Mouse (Mus musculus): ENCODE measurements around the gene Pxdn. TPM values are rescaled to one million over a fixed set of nuclear protein-coding genes. Genes with fewer than 3 reads are reported as not detected.

The Pxdn gene
- polyA plus RNA-seq, 1 experiment from 2014 or later, result 117 TPM

GRCm38 (mm10) chr12:30054761-30055540 is 117.5 kb downstream of the Pxdn start:
- H3K27ac ChIP-seq (ENCODE audit: low read length), result no peak overlapping the region
- 79% methylated on average over 11 of the region's 11 CpGs for WGBS
- no peaks in the 10 kb centered on the region for H3K4me1 ChIP-seq (ENCODE audit: control insufficient read depth, insufficient read depth, low read length)
- no peaks in the 10 kb centered on the region for H3K27me3 ChIP-seq (ENCODE audit: control insufficient read depth, insufficient read depth, low read length)
- H3K9ac ChIP-seq (replicated peaks; ENCODE audit: low read depth, low read length), result no peak overlapping the region
- no peak for ATAC-seq (ENCODE audit: insufficient number of reproducible peaks, insufficient read depth, low FRiP score, low read depth)
- H3K9me3 ChIP-seq (ENCODE audit: control insufficient read depth, low read depth, low read length), result no peaks in the 10 kb centered on the region
- H3K4me3 ChIP-seq (ENCODE audit: low read depth, low read length), result no peak overlapping the region
- no peak overlapping the region for H3K4me2 ChIP-seq (replicated peaks; ENCODE audit: low read depth, low read length)
- no peaks in the 10 kb centered on the region for H3K36me3 ChIP-seq (ENCODE audit: control insufficient read depth, insufficient read depth, low read length)

GRCm38 (mm10) chr12:30058044-30058443 is 120.6 kb downstream of the Pxdn start:
- Histone ChIP-seq H3K9me3 (ENCODE audit: control insufficient read depth, low read depth, low read length) (no peaks in the 10 kb centered on the region), H3K36me3 (ENCODE audit: control insufficient read depth, insufficient read depth, low read length) (no peaks in the 10 kb centered on the region), H3K27me3 (ENCODE audit: control insufficient read depth, insufficient read depth, low read length) (no peaks in the 10 kb centered on the region), H3K4me2 (replicated peaks; ENCODE audit: low read depth, low read length) (no peak overlapping the region), H3K9ac (replicated peaks; ENCODE audit: low read depth, low read length) (no peak overlapping the region), H3K4me1 (ENCODE audit: control insufficient read depth, insufficient read depth, low read length) (no peaks in the 10 kb centered on the region), H3K27ac (ENCODE audit: low read length) (no peak overlapping the region), H3K4me3 (ENCODE audit: low read depth, low read length) (no peak overlapping the region)
- no peak for ATAC-seq (ENCODE audit: insufficient number of reproducible peaks, insufficient read depth, low FRiP score, low read depth)
- 50% methylated on average over 6 of the region's 6 CpGs for WGBS

- no peak overlapping the region for H3K4me2 ChIP-seq (replicated peaks; ENCODE audit: low read depth, low read length)
- H3K9me3 ChIP-seq (ENCODE audit: control insufficient read depth, low read depth, low read length), result no peaks in the 10 kb centered on the region
- H3K27me3 ChIP-seq (ENCODE audit: control insufficient read depth, insufficient read depth, low read length), result no peaks in the 10 kb centered on the region
- WGBS, result 17% methylated on average over 1 of the region's 1 CpGs
- H3K9ac ChIP-seq (replicated peaks; ENCODE audit: low read depth, low read length), result no peak overlapping the region
- no peaks in the 10 kb centered on the region for H3K4me1 ChIP-seq (ENCODE audit: control insufficient read depth, insufficient read depth, low read length)
- no peak for ATAC-seq (ENCODE audit: insufficient number of reproducible peaks, insufficient read depth, low FRiP score, low read depth)
- no peak overlapping the region for H3K4me3 ChIP-seq (ENCODE audit: low read depth, low read length)
- no peak overlapping the region for H3K27ac ChIP-seq (ENCODE audit: low read length)
- H3K36me3 ChIP-seq (ENCODE audit: control insufficient read depth, insufficient read depth, low read length), result no peaks in the 10 kb centered on the region
These were observed 124.2 kb downstream of the Pxdn start for GRCm38 (mm10) chr12:30061503-30062117.

- no peaks in the 10 kb centered on the region for H3K27me3 ChIP-seq (ENCODE audit: control insufficient read depth, insufficient read depth, low read length)
- no peak overlapping the region for H3K4me3 ChIP-seq (ENCODE audit: low read depth, low read length)
- H3K4me2 ChIP-seq (replicated peaks; ENCODE audit: low read depth, low read length), result no peak overlapping the region
- H3K36me3 ChIP-seq (ENCODE audit: control insufficient read depth, insufficient read depth, low read length), result no peaks in the 10 kb centered on the region
- no peaks in the 10 kb centered on the region for H3K9me3 ChIP-seq (ENCODE audit: control insufficient read depth, low read depth, low read length)
- no peaks in the 10 kb centered on the region for H3K4me1 ChIP-seq (ENCODE audit: control insufficient read depth, insufficient read depth, low read length)
- ATAC-seq (ENCODE audit: insufficient number of reproducible peaks, insufficient read depth, low FRiP score, low read depth), result no peak
- WGBS, result 24% methylated on average over 6 of the region's 6 CpGs
- H3K27ac ChIP-seq (ENCODE audit: low read length), result no peak overlapping the region
- no peak overlapping the region for H3K9ac ChIP-seq (replicated peaks; ENCODE audit: low read depth, low read length)
These were observed 124.7 kb downstream of the Pxdn start for GRCm38 (mm10) chr12:30062118-30062505.

Other genes with a start within 250 kb of the Pxdn start
- gene Tpo, start 195.0 kb downstream of the Pxdn start, polyA plus RNA-seq (2014; fragmentation: Nextera tagmentation; extraction: Ambion mirVana), result 0.13 TPM in 1 of 2 replicates, not detected in the other